Mouse (Mus musculus) liver (tissue): ENCODE measurements around the gene Hist1h4i.
"Not testable (repeated sequence)": the region's sequence is repeated elsewhere in the genome, so short reads cannot be mapped to it uniquely, and the experiment has no call there.

Experiments used
- DNase-seq: peaks from one replicate; pipeline ENCODE4 v3.0.0-alpha.2; 2020; ENCODE audit warnings: mixed read lengths

Gene Hist1h4i

DNA sequence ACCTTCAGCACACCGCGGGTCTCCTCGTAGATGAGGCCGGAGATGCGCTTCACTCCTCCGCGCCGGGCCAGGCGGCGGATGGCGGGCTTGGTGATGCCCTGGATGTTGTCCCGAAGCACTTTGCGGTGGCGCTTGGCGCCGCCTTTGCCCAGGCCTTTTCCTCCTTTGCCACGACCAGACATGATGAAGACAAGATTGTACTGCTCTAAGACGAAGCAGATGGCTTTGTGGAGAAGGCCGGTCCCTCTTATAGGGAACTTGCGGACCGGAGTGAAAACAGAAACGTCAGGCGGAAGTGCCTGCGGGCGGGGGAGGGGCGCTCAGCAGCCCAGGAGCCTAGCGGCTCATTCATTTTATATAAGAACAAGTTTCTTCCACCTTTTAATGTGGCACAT, at the start of gene Hist1h4i:
Gene Hist1h4i, minus strand, starts transcription at position 221 of the 395 bp plus-strand sequence.
- peak; percentile 95 for DNase-seq

GRCm38 (mm10) chr13:22084140-22084539, 43.0 kb upstream of the Hist1h4i start, which contains the start of gene Vmn1r188:
Vmn1r188 (plus strand) TSS chr13:22084440.
- DNase-seq = not testable (repeated sequence)

GRCm38 (mm10) chr13:22063468-22063867, 22.3 kb upstream of the Hist1h4i start:
- no peak for DNase-seq

DNA sequence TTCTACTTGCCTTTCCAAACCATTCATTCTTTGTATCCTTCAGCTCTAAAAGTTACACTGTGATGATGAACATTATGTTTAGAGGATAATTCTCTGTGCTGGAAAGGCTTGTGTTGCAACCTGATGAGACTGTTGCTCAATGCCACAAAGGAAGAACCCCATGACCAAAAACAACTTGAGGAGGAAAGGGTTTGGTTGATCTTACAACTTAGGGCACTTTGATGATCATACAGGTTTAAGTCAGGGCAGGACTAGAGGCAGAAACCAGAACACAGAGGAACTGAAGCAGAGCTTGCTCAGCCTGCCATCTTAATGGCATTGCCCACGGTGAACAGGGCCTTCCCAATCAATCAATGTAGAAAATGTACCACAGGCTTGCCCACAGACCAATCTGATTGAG, 20.3 kb upstream of the Hist1h4i start:
- no peak for DNase-seq

DNA sequence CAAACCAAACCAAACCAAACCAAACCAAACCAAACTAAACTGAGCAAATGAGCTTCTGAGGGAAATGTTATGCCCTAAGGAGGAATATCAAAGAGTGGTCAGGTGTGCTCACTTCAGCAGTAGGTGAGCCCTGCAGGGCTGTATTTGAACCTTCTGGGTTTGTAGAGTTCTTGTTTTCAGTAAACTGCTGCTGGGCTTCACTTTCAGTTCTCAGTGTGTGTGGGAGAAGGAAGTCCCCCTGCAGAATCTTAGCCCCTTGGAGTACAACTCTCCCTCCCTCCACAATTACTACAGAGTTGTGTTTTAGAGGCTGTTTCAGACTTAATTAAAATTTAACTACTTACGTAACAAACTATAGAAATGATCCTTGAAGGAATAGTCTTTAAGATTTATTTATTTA, 12.6 kb upstream of the Hist1h4i start:
- DNase-seq = no peak

GRCm38 (mm10) chr13:22051523-22051859, 10.3 kb upstream of the Hist1h4i start:
- no peak for DNase-seq

GRCm38 (mm10) chr13:22050591-22051522, 9.7 kb upstream of the Hist1h4i start:
- peak; percentile 98 for DNase-seq

DNA sequence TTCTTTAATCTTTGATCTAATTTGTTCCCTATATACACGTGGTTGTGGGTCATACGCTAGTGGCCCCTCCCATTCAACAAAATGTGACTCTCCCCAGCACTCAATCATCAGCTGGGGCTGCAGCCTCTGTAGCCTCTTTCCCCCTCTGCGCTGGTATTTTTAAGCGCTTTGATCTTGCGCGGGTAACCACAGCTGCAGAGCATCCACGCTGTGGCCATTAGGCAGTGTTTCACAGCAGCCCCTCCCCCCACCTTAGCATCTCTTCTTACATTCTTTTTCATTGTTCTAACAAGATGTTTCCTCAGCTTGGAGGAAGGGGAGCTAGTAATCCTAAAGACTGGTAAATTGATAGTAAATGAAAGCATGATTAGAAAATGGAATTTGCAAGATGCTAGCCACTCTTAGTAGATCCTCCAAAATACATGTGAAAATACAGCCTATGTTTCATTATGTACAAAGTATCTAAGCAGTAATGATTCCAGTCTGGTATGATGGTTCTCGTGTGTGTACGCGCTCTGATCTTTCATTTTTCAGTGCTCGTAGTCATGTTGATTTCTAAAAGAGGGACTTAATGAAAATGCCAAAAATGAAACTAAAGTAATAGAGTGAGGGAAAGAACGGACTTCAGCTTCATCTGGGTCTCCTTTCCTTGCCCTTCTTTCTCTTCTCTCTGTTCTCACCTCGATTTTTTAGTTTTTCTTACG, 8.7 kb upstream of the Hist1h4i start:
- DNase-seq = peak; percentile 55

GRCm38 (mm10) chr13:22049041-22049440, 7.9 kb upstream of the Hist1h4i start:
- DNase-seq = no peak

GRCm38 (mm10) chr13:22045311-22045710, 4.1 kb upstream of the Hist1h4i start:
- DNase-seq = no peak

DNA sequence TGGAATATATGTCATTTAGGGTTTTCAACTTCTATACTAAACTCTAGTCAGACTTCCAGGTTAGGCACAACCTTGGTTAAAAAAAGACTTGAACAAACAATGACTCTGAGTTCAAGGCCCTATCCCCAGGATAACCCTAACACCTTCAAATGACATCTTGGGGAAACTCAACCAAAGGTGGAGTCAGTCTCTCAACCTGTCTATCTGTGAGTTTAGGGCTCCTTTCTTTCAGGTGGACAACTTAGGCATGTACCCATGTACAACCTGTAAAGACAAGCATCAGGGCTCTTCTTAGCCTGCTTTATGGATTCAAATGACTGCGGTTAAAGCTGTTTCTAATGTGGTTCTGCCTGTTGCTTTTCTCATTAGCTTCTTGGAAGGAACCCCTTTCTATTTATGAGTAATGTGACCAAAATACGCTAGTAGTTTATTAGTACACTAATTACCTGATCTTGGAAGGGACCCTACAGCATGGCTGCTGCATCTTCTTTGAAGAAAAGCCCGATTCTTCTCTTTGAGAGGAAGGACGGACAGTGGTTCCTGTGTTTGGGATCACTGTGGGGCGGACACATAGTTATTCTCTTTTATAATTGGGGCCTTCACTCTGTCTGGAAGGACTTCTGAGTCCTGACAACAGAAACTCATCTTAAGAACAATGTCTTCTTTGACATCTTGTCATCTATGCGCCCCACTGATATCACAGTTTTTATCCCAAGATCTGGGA, 3.4 kb upstream of the Hist1h4i start:
- no peak for DNase-seq

DNA sequence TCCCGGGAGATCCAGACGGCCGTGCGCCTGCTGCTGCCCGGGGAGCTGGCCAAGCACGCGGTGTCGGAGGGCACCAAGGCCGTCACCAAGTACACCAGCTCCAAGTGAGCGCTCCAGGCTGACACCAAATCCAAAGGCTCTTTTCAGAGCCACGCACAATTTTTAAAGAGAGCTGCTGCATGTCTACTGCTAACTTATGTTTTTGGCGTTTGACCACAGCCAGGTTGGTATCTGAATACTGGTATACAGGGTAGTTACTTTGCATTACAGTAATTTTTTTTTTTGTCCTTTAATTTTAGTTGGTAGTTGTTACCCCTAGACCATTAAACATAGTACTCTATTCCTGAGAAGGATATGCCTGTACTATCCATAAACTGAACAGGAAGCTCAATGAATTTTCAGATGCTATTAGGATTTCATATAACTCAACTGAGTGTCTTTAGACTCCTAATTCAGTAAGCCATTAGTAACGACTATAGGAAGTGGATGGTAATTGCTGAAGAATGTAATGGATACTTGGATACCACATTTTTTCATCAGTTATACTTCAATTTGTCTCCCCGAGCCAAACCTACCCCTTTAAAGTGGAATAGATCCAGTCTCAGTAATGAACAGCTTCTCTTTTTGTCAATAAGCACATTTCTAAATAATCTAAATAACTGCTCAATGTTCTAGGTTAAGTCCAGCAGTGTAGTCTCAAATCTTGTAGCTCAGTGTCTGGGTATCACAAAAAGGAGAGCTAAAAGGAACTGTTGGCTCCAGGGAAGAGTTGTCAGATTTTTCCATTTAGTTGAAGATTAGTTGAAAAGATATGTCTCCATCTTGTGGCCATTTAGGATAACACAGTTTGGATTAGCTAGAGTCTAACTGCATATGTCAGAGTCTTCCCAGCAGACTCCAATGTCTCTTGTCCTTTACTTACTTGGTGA, 2.6 kb upstream of the Hist1h4i start:
- peak; percentile 55 for DNase-seq

DNA sequence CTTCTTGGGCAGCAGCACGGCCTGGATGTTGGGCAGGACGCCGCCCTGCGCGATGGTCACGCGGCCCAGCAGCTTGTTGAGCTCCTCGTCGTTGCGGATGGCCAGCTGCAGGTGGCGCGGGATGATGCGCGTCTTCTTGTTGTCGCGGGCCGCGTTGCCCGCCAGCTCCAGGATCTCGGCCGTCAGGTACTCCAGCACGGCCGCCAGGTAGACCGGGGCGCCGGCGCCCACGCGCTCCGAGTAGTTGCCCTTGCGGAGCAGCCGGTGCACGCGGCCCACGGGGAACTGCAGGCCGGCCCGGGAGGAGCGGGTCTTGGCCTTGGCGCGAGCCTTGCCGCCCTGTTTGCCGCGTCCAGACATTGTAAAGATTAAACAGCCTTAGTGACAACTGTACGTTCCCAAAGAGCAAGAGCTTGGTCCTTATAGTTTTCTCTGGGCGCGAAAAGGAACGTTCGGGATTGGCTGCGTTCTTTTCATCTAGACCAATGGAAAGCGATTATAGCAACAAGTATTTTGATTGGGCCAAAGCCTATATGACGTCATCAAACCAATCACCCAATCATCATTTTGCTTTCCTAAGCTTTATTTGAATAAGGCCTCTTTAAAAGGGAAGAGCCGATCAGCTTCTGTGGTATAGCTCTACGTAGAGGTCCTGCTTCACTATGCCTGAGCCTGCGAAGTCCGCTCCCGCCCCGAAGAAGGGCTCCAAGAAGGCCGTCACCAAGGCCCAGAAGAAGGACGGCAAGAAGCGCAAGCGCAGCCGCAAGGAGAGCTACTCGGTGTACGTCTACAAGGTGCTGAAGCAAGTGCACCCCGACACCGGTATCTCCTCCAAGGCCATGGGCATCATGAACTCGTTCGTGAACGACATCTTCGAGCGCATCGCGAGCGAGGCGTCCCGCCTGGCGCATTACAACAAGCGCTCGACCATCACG, 1.7 kb upstream of the Hist1h4i start, which contains the start of the genes Hist1h2ag and Hist1h2bj:
Gene Hist1h2ag, minus strand, starts transcription at position 377 of the 935 bp plus-strand sequence.
Gene Hist1h2bj, plus strand, starts transcription at position 647 of the 935 bp plus-strand sequence.
- DNase-seq = peak; percentile 88

- peak; percentile 45 for DNase-seq
Observed at GRCm38 (mm10) chr13:22041651-22042567, 747 bp upstream of the Hist1h4i start.

DNA sequence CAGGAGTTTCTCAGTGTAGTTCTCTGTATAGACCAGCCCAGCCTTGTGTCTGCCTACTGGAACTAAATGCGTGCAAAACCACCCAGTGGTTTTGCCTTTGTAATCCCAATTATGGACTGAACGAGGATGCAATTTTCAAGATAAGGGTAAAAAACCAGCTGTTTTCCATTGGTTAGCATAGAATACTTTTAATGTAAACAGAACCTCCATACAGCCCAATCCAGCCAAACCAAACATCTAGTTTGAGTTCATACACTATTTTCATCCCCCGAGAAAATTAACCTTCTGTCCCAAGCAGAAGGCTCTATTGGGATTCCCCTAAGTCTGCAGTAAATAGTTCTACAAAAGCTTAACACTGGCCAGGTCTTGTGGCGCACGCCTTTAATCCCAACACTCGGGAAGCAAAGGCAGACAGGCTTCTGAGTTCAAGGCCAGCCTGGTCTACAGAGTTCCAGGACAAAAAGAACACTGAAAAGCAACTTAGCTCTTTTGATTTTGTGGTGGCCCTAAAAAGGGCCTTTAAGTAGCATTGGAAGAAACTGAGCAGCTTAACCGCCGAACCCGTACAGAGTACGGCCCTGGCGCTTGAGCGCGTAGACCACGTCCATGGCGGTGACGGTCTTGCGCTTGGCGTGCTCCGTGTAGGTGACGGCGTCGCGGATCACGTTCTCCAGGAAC, 559 bp downstream of the Hist1h4i start:
- DNase-seq = peak; percentile 75

DNA sequence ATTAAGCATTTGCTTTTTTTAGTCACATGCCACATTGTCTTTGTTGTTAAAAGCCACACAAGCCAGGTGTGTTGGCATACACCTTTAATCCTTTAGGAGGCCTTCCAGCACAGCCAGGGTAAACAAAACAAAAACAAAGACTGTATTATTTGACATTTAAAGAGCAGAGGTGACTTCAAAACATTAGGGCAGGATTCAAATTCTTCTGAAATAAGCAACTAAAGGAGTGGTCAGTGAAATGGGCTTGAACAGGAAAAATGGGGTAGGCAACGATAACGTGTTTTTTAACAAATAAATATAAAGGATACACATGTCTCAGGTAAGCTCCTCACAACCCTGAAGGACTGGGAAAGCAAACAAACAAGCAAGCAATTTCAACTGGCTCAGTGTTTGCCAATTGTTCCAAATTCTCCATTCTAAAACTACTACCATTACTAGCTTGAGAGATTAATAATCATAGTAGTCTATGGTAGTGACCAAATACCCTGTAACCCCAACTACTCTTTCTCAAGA, 1.2 kb downstream of the Hist1h4i start:
- no peak for DNase-seq

DNA sequence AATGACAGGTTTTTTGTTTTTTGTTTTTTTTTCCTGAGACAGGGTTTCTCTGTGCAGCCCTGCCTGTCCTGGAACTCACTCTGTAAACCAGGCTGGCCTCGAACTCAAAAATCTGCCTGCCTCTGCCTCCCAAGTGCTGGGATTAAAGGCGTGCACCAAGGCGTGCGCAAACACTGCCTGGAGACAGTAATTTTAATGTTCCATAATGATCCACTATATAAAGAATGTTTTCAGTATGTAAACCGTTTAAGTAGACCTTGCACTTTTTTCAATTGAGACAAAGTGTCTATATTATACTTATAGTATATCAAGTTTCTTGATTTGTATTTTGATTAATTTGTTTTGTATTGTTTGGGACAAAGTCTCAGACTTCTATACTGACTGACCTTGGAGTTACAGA, 1.8 kb downstream of the Hist1h4i start:
- DNase-seq = no peak

- no peak for DNase-seq
Observed at GRCm38 (mm10) chr13:22037415-22037814, 3.7 kb downstream of the Hist1h4i start.

GRCm38 (mm10) chr13:22036986-22037385, 4.2 kb downstream of the Hist1h4i start:
- no peak for DNase-seq
